Mouse (Mus musculus) erythroblast, embryonic 14.5 days (primary cell): ENCODE data around the gene Rell1.

Source experiments
- GATA1 ChIP-seq: IDR thresholded peaks from 2 replicates; pipeline ENCODE4 v1.6.1; 2012; ENCODE audit warnings: low read length, inconsistent platforms, mixed read lengths
- TAL1 ChIP-seq: IDR thresholded peaks from 3 replicates; pipeline ENCODE4 v1.6.1; 2012; ENCODE audit warnings: low read length, inconsistent platforms, mixed read lengths

GRCm38 (mm10) chr5:63982296-63982695 is 13.6 kb upstream of the Rell1 start:
- no peak for TF ChIP-seq TAL1
- TF ChIP-seq GATA1, result no peak
